Mouse (Mus musculus) cerebellum, adult 2 months (tissue): ENCODE measurements around the gene Rtf2.

Experiments
- CTCF ChIP-seq: fragments of 200-500 bp; IDR thresholded peaks from 2 replicates; pipeline ENCODE4 v1.5.1; 2011; ENCODE audit warnings: low read depth, mild to moderate bottlenecking, control low read depth, low read length, moderate library complexity, borderline replicate concordance; ENCODE audit not compliant: insufficient read depth
- POLR2A ChIP-seq: fragments of 200-500 bp; IDR thresholded peaks from 2 replicates; pipeline ENCODE4 v1.6.1; 2011; ENCODE audit warnings: low read length, control low read depth, borderline replicate concordance; ENCODE audit not compliant: insufficient read depth

DNA sequence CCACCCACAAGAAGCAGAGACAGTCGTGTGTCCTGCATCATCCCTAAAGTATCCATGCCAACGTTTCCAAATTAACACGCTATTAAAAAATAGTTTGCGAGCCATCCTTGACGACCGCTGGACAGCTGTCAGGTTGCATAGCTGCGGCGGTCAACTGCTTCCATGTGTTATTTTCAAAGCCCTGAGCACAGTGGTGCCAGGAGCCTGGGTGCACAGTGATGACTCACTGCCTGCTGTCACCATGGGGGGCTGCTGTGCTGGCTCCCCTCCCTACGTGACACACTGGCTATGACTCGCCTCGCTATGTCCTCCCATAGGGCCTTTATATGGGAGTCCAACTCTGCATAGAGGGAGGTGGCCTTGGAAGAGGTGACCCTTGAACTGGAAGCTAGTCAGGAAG lies 29.3 kb upstream of the Rtf2 start:
- no peak for TF ChIP-seq CTCF
- TF ChIP-seq POLR2A, result no peak
